Mouse (Mus musculus) erythroblast, embryonic 14.5 days (primary cell): ENCODE results near the gene Terf2ip.

Experiments used
- GATA1 ChIP-seq: IDR thresholded peaks from 2 replicates; pipeline ENCODE4 v1.6.1; 2012; ENCODE audit warnings: low read length, inconsistent platforms, mixed read lengths
- TAL1 ChIP-seq: IDR thresholded peaks from 3 replicates; pipeline ENCODE4 v1.6.1; 2012; ENCODE audit warnings: low read length, inconsistent platforms, mixed read lengths

GRCm38 (mm10) chr8:112007669-112008068 lies 3.5 kb upstream of the Terf2ip start:
- no peak for TF ChIP-seq GATA1
- no peak for TF ChIP-seq TAL1
